Mouse (Mus musculus): Measurements from ENCODE around the gene Phb.

Phb gene

GRCm38 (mm10) chr11:95666529-95667149 lies at the start of gene Phb:
TSS of gene Phb (plus strand) at chr11:95666957.
- peak; percentile 87 to 93 for DNase-seq

- DNase-seq: peak in 1 of 2 experiments; percentile 7
Observed at GRCm38 (mm10) chr11:95617785-95618465, 48.8 kb upstream of the Phb start.

- DNase-seq: no peak
Observed at GRCm38 (mm10) chr11:95619081-95619480, 47.7 kb upstream of the Phb start.

- DNase-seq: no peak
Observed at GRCm38 (mm10) chr11:95619886-95620444, 46.8 kb upstream of the Phb start.

- DNase-seq: no peak
Observed at GRCm38 (mm10) chr11:95621010-95621409, 45.7 kb upstream of the Phb start.

GRCm38 (mm10) chr11:95621541-95622130 lies 45.1 kb upstream of the Phb start:
- no peak for DNase-seq

- no peak for DNase-seq
Observed at GRCm38 (mm10) chr11:95622426-95622825, 44.3 kb upstream of the Phb start.

- DNase-seq: no peak
Observed at GRCm38 (mm10) chr11:95630558-95630957, 36.2 kb upstream of the Phb start.

GRCm38 (mm10) chr11:95631301-95631700 lies 35.5 kb upstream of the Phb start:
- no peak for DNase-seq

GRCm38 (mm10) chr11:95632474-95632873 lies 34.3 kb upstream of the Phb start:
- DNase-seq: no peak

GRCm38 (mm10) chr11:95633512-95634000 lies 33.2 kb upstream of the Phb start:
- DNase-seq: no peak

- no peak for DNase-seq
Observed at GRCm38 (mm10) chr11:95635030-95635429, 31.7 kb upstream of the Phb start.

GRCm38 (mm10) chr11:95640751-95641150 lies 26.0 kb upstream of the Phb start:
- no peak for DNase-seq

GRCm38 (mm10) chr11:95642534-95643280 lies 24.1 kb upstream of the Phb start:
- peak in 1 of 2 experiments; percentile 26 for DNase-seq

GRCm38 (mm10) chr11:95643856-95644255 lies 22.9 kb upstream of the Phb start:
- DNase-seq: no peak

GRCm38 (mm10) chr11:95644381-95644780 lies 22.4 kb upstream of the Phb start:
- DNase-seq: no peak

GRCm38 (mm10) chr11:95645397-95646153 lies 21.2 kb upstream of the Phb start:
- no peak for DNase-seq

GRCm38 (mm10) chr11:95646154-95646490 lies 20.6 kb upstream of the Phb start:
- no peak for DNase-seq

GRCm38 (mm10) chr11:95647791-95648190 lies 19.0 kb upstream of the Phb start:
- no peak for DNase-seq

GRCm38 (mm10) chr11:95648827-95649226 lies 17.9 kb upstream of the Phb start:
- peak; percentile 71 to 75 for DNase-seq

GRCm38 (mm10) chr11:95649560-95649959 lies 17.2 kb upstream of the Phb start:
- no peak for DNase-seq

GRCm38 (mm10) chr11:95650001-95650400 lies 16.8 kb upstream of the Phb start:
- DNase-seq: no peak

Measured in cerebellum, postnatal 36 days (tissue).